Mouse (Mus musculus) forebrain, embryonic 14.5 days (tissue): Measurements from ENCODE around the gene 1600002K03Rik. TPM values are rescaled to one million over a fixed set of nuclear protein-coding genes. Genes with fewer than 3 reads are reported as not detected.

ENCODE experiments used
- ATAC-seq: fragments of 200-750 bp; cut with Nextera tagmentation; 2 replicates; pipeline ENCODE4 v1.8.0; 2017; ENCODE audit warnings: mild to moderate bottlenecking, moderate library complexity
- DNase-seq: peaks from one replicate; pipeline ENCODE4 v3.0.0-alpha.2; 2015; ENCODE audit warnings: low spot score
- H3K27ac ChIP-seq: fragments of 300-500 bp; sonication (generic); 2 replicates; pipeline ENCODE4 v1.5.1; 2014; ENCODE audit warnings: low read depth, mild to moderate bottlenecking, control low read depth, low read length, moderate library complexity
- H3K27me3 ChIP-seq: fragments of 300-500 bp; sonication (generic); replicated peaks from 2 replicates; pipeline ENCODE4 v1.6.1; 2014; ENCODE audit warnings: low read length, control low read depth, mixed read lengths; ENCODE audit not compliant: control insufficient read depth, insufficient read depth
- H3K36me3 ChIP-seq: fragments of 300-500 bp; sonication (generic); 2 replicates; pipeline ENCODE4 v1.6.1; 2014; ENCODE audit warnings: low read length, control low read depth; ENCODE audit not compliant: control insufficient read depth, insufficient read depth
- H3K4me1 ChIP-seq: fragments of 300-500 bp; sonication (generic); 2 replicates; pipeline ENCODE4 v1.6.1; 2014; ENCODE audit warnings: antibody characterized with exemption, low read length, control low read depth; ENCODE audit not compliant: control insufficient read depth, insufficient read depth
- H3K4me2 ChIP-seq: fragments of 300-500 bp; sonication (generic); 2 replicates; pipeline ENCODE4 v1.6.1; 2014; ENCODE audit warnings: mild to moderate bottlenecking, control low read depth, low read length
- H3K4me3 ChIP-seq: fragments of 300-500 bp; sonication (generic); 2 replicates; pipeline ENCODE4 v1.5.1; 2014; ENCODE audit warnings: low read depth, low read length, control low read depth
- H3K9ac ChIP-seq: fragments of 300-500 bp; sonication (generic); 2 replicates; pipeline ENCODE4 v1.6.1; 2014; ENCODE audit warnings: mild to moderate bottlenecking, low read length, control low read depth, moderate library complexity
- H3K9me3 ChIP-seq: fragments of 300-500 bp; sonication (generic); replicated peaks from 2 replicates; pipeline ENCODE4 v1.6.1; 2016; ENCODE audit warnings: low read length, control low read depth, mixed read lengths; ENCODE audit not compliant: control insufficient read depth
- WGBS: fragments of 180-500 bp; shearing (Covaris S2); extraction: QIAGEN DNeasy Blood & Tissue Kit; methylation state at CpG from one replicate; pipeline ENCODE4 v1.1.7; 2014; 5-methylcytosine and 5-hydroxymethylcytosine counted together
- polyA plus RNA-seq: library from polyadenylated mRNA; unstranded; fragments of >200 nt; fragmentation: Nextera tagmentation; extraction: Ambion mirVana; gene quantifications from 2 replicates; pipeline ENCODE4 v1.2.1, GENCODE M21; 2014

1600002K03Rik gene
- polyA plus RNA-seq, 1 experiment from 2014 or later: 9.0 TPM

GRCm38 (mm10) chr10:80194441-80194840 is 21.7 kb downstream of the 1600002K03Rik start:
- no peak for ATAC-seq
- 7% methylated on average over 8 of the region's 8 CpGs for WGBS
- Histone ChIP-seq H3K9me3 (no peaks in the 10 kb centered on the region), H3K36me3 (no peaks in the 10 kb centered on the region), H3K9ac (no peak overlapping the region), H3K27me3 (no peaks in the 10 kb centered on the region), H3K4me3 (no peak overlapping the region), H3K4me2 (no peak overlapping the region), H3K4me1 (peaks cover 9% of the 10 kb centered on the region), H3K27ac (no peak overlapping the region)
- DNase-seq: no peak

GRCm38 (mm10) chr10:80196167-80196566 is 23.4 kb downstream of the 1600002K03Rik start:
- H3K36me3 ChIP-seq: no peaks in the 10 kb centered on the region
- no peak overlapping the region for H3K27ac ChIP-seq
- H3K4me3 ChIP-seq: no peak overlapping the region
- ATAC-seq (no peak), DNase-seq (no peak)
- no peaks in the 10 kb centered on the region for H3K27me3 ChIP-seq
- no peak overlapping the region for H3K9ac ChIP-seq
- 90% methylated on average over 1 of the region's 1 CpGs for WGBS
- H3K4me1 ChIP-seq: no peaks in the 10 kb centered on the region
- H3K9me3 ChIP-seq: no peaks in the 10 kb centered on the region
- no peak overlapping the region for H3K4me2 ChIP-seq

DNA sequence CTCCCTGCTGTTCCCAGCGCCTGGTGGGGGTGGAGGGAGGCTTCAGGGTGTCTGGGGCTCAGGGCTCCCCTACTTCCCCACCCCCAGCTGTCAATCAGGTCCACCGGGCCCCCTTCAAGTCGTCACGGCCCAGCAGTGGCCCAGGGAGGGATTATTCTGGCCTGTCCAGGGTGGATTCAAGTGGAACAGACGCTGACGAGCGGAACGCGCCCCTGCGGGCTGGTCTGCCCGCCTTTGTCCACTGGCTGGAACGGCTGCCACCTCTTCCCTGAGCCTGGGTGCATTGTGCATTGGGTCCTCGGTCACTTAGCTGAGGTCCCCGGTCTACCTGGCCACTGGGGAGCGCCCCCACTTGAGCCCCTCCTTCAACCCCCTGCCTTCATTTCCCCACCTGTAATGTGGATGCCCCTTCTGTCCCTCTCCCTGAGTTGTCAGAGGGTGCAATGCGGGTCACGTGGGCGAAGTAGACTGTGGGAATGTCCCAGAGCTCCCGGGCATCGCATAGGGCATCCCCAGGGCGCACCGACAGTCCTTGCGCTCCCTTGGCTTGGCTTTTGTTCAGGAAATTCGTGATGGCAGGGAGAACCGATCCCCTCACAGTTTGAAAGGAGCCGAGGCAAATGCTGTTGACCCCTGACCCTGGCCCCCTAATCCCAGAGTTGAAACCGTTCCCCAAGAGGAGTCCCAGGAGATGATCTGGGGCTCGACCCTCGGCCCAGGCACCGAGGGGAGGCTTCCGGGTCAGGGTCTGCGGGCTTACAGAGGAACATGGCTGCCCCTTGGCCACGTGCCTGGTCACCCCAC is 24.2 kb downstream of the 1600002K03Rik start:
- H3K27ac ChIP-seq: no peak overlapping the region

GRCm38 (mm10) chr10:80199440-80200008 is 26.8 kb downstream of the 1600002K03Rik start:
- Histone ChIP-seq H3K36me3 (no peaks in the 10 kb centered on the region), H3K4me3 (no peak overlapping the region), H3K4me1 (peaks cover 4% of the 10 kb centered on the region; the same call in 1 of the 2 replicates), H3K9me3 (no peaks in the 10 kb centered on the region), H3K27ac (no peak overlapping the region), H3K4me2 (no peak overlapping the region), H3K27me3 (no peaks in the 10 kb centered on the region), H3K9ac (no peak overlapping the region)
- 65% methylated on average over 3 of the region's 3 CpGs for WGBS
- peak; percentile 82 for ATAC-seq
- DNase-seq: peak; percentile 90

More for the DNA sequence above, 24.2 kb downstream of the 1600002K03Rik start:
- no peak overlapping the region for H3K4me2 ChIP-seq
- no peaks in the 10 kb centered on the region for H3K9me3 ChIP-seq
- H3K36me3 ChIP-seq: no peaks in the 10 kb centered on the region
- H3K27me3 ChIP-seq: no peaks in the 10 kb centered on the region
- H3K4me1 ChIP-seq: no peaks in the 10 kb centered on the region
- no peak overlapping the region for H3K4me3 ChIP-seq
- DNase-seq (no peak), ATAC-seq (no peak)
- WGBS: 45% methylated on average over 33 of the region's 33 CpGs
- no peak overlapping the region for H3K9ac ChIP-seq

DNA sequence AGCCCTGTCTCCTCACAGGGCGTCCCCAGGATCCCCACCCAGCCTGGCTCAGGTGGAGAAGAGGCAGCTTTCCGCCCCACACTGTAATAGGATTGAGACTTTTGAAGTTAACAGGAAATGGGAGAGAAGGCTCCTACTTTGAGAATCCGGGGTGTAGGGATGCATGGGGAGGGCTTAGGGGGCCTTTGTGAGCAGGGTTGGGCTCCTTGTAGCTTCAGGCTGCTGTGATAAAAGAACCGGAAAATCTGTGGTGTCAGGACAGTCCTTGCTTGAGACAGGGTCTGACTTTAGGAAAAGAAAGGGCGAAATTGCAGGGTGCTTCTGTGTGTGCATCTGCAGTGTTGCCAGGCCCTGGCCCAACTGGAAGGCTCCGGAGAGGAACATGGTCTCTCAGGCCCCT is 27.7 kb downstream of the 1600002K03Rik start:
- H3K36me3 ChIP-seq: no peaks in the 10 kb centered on the region
- H3K27ac ChIP-seq: no peak overlapping the region
- WGBS: 73% methylated on average over 6 of the region's 6 CpGs
- H3K27me3 ChIP-seq: no peaks in the 10 kb centered on the region
- H3K4me1 ChIP-seq: peaks cover 4% of the 10 kb centered on the region; the same call in 1 of the 2 replicates
- no peak overlapping the region for H3K9ac ChIP-seq
- ATAC-seq (no peak), DNase-seq (no peak)
- no peak overlapping the region for H3K4me2 ChIP-seq
- no peak overlapping the region for H3K4me3 ChIP-seq
- no peaks in the 10 kb centered on the region for H3K9me3 ChIP-seq

- Histone ChIP-seq H3K36me3 (no peaks in the 10 kb centered on the region), H3K27ac (no peak overlapping the region), H3K9me3 (no peaks in the 10 kb centered on the region), H3K4me3 (no peak overlapping the region), H3K4me1 (peaks cover 9% of the 10 kb centered on the region), H3K4me2 (no peak overlapping the region), H3K9ac (peak overlapping the region; percentile 7; the same call in 1 of the 2 replicates), H3K27me3 (no peaks in the 10 kb centered on the region)
- DNase-seq (peak; percentile 25), ATAC-seq (no peak)
- WGBS: 13% methylated on average over 7 of the region's 7 CpGs
Observed at GRCm38 (mm10) chr10:80204055-80204454, 31.3 kb downstream of the 1600002K03Rik start.

DNA sequence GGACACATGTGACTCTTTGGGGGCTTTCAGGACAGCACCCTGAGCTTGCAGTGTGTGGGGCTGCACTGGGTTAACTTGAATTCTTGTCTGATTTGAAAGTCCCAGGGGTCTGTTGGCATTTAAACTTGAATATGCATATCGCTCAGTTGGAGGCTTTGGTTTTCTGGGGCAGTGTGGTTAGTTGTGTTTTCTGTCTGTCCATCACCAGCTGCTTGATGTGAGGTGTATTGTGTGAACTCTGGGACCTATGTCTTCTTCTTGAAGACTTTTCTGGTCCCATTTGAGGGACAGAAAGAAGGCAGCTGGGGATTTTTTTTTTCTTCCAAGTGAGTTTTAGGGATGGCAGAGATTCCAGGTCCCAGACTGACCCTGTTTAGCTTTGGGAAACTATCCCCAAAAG is 34.5 kb downstream of the 1600002K03Rik start:
- Histone ChIP-seq H3K4me1 (peaks cover 11% of the 10 kb centered on the region), H3K4me3 (no peak overlapping the region), H3K36me3 (no peaks in the 10 kb centered on the region), H3K9ac (no peak overlapping the region), H3K4me2 (no peak overlapping the region), H3K27ac (no peak overlapping the region), H3K27me3 (no peaks in the 10 kb centered on the region), H3K9me3 (no peaks in the 10 kb centered on the region)
- ATAC-seq: no peak
- whole genome bisulfite sequencing: 53% methylated on average over 1 of the region's 1 CpGs
- DNase-seq: no peak

- Histone ChIP-seq H3K27me3 (no peaks in the 10 kb centered on the region), H3K4me1 (peaks cover 11% of the 10 kb centered on the region), H3K4me3 (no peak overlapping the region), H3K9ac (peak overlapping the region; percentile 1; the same call in 1 of the 2 replicates), H3K27ac (no peak overlapping the region), H3K9me3 (no peaks in the 10 kb centered on the region), H3K4me2 (no peak overlapping the region), H3K36me3 (no peaks in the 10 kb centered on the region)
- WGBS: 51% methylated on average over 10 of the region's 10 CpGs
- ATAC-seq (no peak), DNase-seq (no peak)
Observed at GRCm38 (mm10) chr10:80207676-80208075, 34.9 kb downstream of the 1600002K03Rik start.

GRCm38 (mm10) chr10:80208248-80208647 is 35.5 kb downstream of the 1600002K03Rik start:
- Histone ChIP-seq H3K9me3 (no peaks in the 10 kb centered on the region), H3K9ac (no peak overlapping the region), H3K4me2 (no peak overlapping the region), H3K4me1 (peaks cover 11% of the 10 kb centered on the region), H3K4me3 (no peak overlapping the region), H3K27me3 (no peaks in the 10 kb centered on the region), H3K36me3 (no peaks in the 10 kb centered on the region), H3K27ac (peak overlapping the region; percentile 81; the same call in 1 of the 2 replicates)
- no peak for ATAC-seq
- DNase-seq: no peak
- 81% methylated on average over 4 of the region's 4 CpGs for WGBS
